Comparison of ENCODE assay signal across 8 mouse cellular contexts in the genomic region with DNA sequence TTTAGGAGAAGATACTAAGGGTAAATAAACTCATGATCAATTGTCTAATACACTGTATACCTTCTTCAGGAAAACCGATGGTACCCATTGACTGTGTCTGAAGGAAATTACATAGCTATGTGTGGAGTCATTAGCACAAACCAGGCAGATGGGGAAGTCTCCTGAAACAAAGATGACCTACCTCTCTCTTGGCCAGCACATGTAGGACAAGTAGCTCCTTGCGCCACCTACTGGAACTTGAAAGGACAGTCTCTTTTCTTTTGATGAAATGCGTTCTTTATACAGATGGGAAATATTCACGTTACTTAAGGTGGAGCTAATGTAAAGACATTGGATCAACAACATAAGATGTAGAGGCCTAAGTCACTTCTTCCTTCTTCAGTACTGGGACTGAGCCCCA. TPM values are rescaled to one million over a fixed set of nuclear protein-coding genes. Genes with fewer than 3 reads are reported as not detected.
DNase-seq lines count a peak whose midpoint lies in the region; ATAC-seq and TF ChIP-seq lines count a peak whose summit lies in the region.

No protein-coding gene starts in this region.

- no peak for ATAC-seq in midbrain, embryonic 15.5 days (replicated peaks)
- ATAC-seq in granulocyte monocyte progenitor cell, adult 5-6 weeks (replicated peaks; ENCODE audit: poor library complexity, severe bottlenecking), result peak; percentile 93
- ATAC-seq in lung, embryonic 14.5 days (ENCODE audit: insufficient read depth), result peak; percentile 49

- H3K27ac ChIP-seq in midbrain, embryonic 10.5 days (replicated peaks), result no peak overlapping the region
- H3K27ac ChIP-seq in midbrain, embryonic 15.5 days, result no peak overlapping the region
- no peak overlapping the region for H3K27ac ChIP-seq in lung, embryonic 14.5 days (ENCODE audit: low read depth)

- peak; percentile 86 for TF ChIP-seq CTCF in lung, embryonic 14.5 days (IDR thresholded peaks at IDR 0.05; ENCODE audit: low read depth)

- DNase-seq in adrenal gland, adult 2 months, result peak; percentile 38
- DNase-seq in adrenal gland, adult 8-10 months, result no peak
- peak; percentile 19 for DNase-seq in midbrain, embryonic 10.5 days (ENCODE audit: low spot score)
- peak; percentile 65 to 70 for DNase-seq in cerebellum, adult 18-20 months
- peak; percentile 92 for DNase-seq in lung, embryonic 14.5 days
- DNase-seq in thymus, postnatal 14 days, result peak; percentile 59

- H3K36me3 ChIP-seq in midbrain, embryonic 10.5 days, result no peaks in the 10 kb centered on the region
- H3K36me3 ChIP-seq in midbrain, embryonic 15.5 days (replicated peaks), result no peaks in the 10 kb centered on the region
- no peaks in the 10 kb centered on the region for H3K36me3 ChIP-seq in lung, embryonic 14.5 days (ENCODE audit: insufficient read depth)

- H3K9ac ChIP-seq in midbrain, embryonic 15.5 days, result no peak overlapping the region
- H3K9ac ChIP-seq in lung, embryonic 14.5 days, result no peak overlapping the region

- H3K4me1 ChIP-seq in midbrain, embryonic 10.5 days, result peaks cover 11% of the 10 kb centered on the region
- H3K4me1 ChIP-seq in midbrain, embryonic 15.5 days, result peaks cover 5% of the 10 kb centered on the region; the same call in 1 of the 2 replicates
- no peaks in the 10 kb centered on the region for H3K4me1 ChIP-seq in lung, embryonic 14.5 days (ENCODE audit: insufficient read depth)

- 10% methylated on average over 4 of the region's 4 CpGs for WGBS in midbrain, embryonic 10.5 days
- WGBS in midbrain, embryonic 15.5 days, result 9% methylated on average over 4 of the region's 4 CpGs
- 9% methylated on average over 4 of the region's 4 CpGs for WGBS in lung, embryonic 14.5 days

- no peaks in the 10 kb centered on the region for H3K9me3 ChIP-seq in midbrain, embryonic 10.5 days (replicated peaks)
- H3K9me3 ChIP-seq in midbrain, embryonic 15.5 days, result no peaks in the 10 kb centered on the region
- H3K9me3 ChIP-seq in lung, embryonic 14.5 days (ENCODE audit: low read depth, low read length), result no peaks in the 10 kb centered on the region

- H3K27me3 ChIP-seq in midbrain, embryonic 10.5 days (ENCODE audit: low read depth, poor library complexity, severe bottlenecking), result peaks cover 17% of the 10 kb centered on the region; the same call in 1 of the 2 replicates
- H3K27me3 ChIP-seq in midbrain, embryonic 15.5 days (replicated peaks), result no peaks in the 10 kb centered on the region
- H3K27me3 ChIP-seq in lung, embryonic 14.5 days (ENCODE audit: insufficient read depth, low read length), result no peaks in the 10 kb centered on the region

- no peak overlapping the region for H3K4me3 ChIP-seq in midbrain, embryonic 10.5 days
- no peak overlapping the region for H3K4me3 ChIP-seq in midbrain, embryonic 15.5 days
- H3K4me3 ChIP-seq in lung, embryonic 14.5 days (ENCODE audit: low read depth, low read length), result no peak overlapping the region

- no peak overlapping the region for H3K4me2 ChIP-seq in midbrain, embryonic 15.5 days
- H3K4me2 ChIP-seq in lung, embryonic 14.5 days, result no peak overlapping the region

RNA-seq across cellular contexts. Expression of a gene that starts 7.0 kb away (rescaled TPM):
- 100 to 1,000 TPM; 252 to 306 TPM for total RNA-seq in adrenal gland, adult 2 months (2021)
- 3.9 and 6.2 TPM in 2 replicates for polyA plus RNA-seq in adrenal gland, adult 2 months (2012; rRNA removed)
- total RNA-seq in adrenal gland, adult 8-10 months (2022), result 100 to 1,000 TPM; 240 to 306 (median 275) TPM
- 659 and 790 TPM in 2 replicates for polyA plus RNA-seq in midbrain, embryonic 10.5 days (2016; fragmentation: Nextera tagmentation; extraction: Ambion mirVana)
- 179 and 197 TPM in 2 replicates for polyA plus RNA-seq in midbrain, embryonic 15.5 days (2015; fragmentation: Nextera tagmentation; extraction: Ambion mirVana)
- 960 and 1,103 TPM in 2 replicates for total RNA-seq in granulocyte monocyte progenitor cell, adult 5-6 weeks (2014; fragmentation: Nextera tagmentation)
- 140 and 187 TPM in 2 replicates for total RNA-seq in granulocyte monocyte progenitor cell, adult 5-6 weeks (2017)
- 656 and 719 TPM in 2 replicates for polyA plus RNA-seq in lung, embryonic 14.5 days (2014; fragmentation: Nextera tagmentation; extraction: Ambion mirVana)

RNA-seq across cellular contexts. Expression of a gene that starts 19.3 kb away (rescaled TPM):
- total RNA-seq in adrenal gland, adult 2 months (2021), result 10 to 100 TPM; 14.6 to 19.4 TPM
- 3.2 and 3.9 TPM in 2 replicates for polyA plus RNA-seq in adrenal gland, adult 2 months (2012; rRNA removed)
- 10 to 100 TPM; 15.3 to 30.9 (median 23.9) TPM for total RNA-seq in adrenal gland, adult 8-10 months (2022)
- polyA plus RNA-seq in midbrain, embryonic 10.5 days (2016; fragmentation: Nextera tagmentation; extraction: Ambion mirVana), result 26.7 and 32.1 TPM in 2 replicates
- polyA plus RNA-seq in midbrain, embryonic 15.5 days (2015; fragmentation: Nextera tagmentation; extraction: Ambion mirVana), result 28.5 and 29.0 TPM in 2 replicates
- 37.5 and 39.6 TPM in 2 replicates for total RNA-seq in granulocyte monocyte progenitor cell, adult 5-6 weeks (2014; fragmentation: Nextera tagmentation)
- total RNA-seq in granulocyte monocyte progenitor cell, adult 5-6 weeks (2017), result 75.2 and 76.0 TPM in 2 replicates
- polyA plus RNA-seq in lung, embryonic 14.5 days (2014; fragmentation: Nextera tagmentation; extraction: Ambion mirVana), result 29.9 and 35.0 TPM in 2 replicates

RNA-seq across cellular contexts. Expression of a gene that starts 36.4 kb away (rescaled TPM):
- total RNA-seq in adrenal gland, adult 2 months (2021), result 10 to 100 TPM; 15.7 to 19.1 TPM
- 23.6 and 32.2 TPM in 2 replicates for polyA plus RNA-seq in adrenal gland, adult 2 months (2012; rRNA removed)
- 10 to 100 TPM; 15.8 to 19.2 (median 17.8) TPM for total RNA-seq in adrenal gland, adult 8-10 months (2022)
- 8.2 and 9.6 TPM in 2 replicates for polyA plus RNA-seq in midbrain, embryonic 10.5 days (2016; fragmentation: Nextera tagmentation; extraction: Ambion mirVana)
- polyA plus RNA-seq in midbrain, embryonic 15.5 days (2015; fragmentation: Nextera tagmentation; extraction: Ambion mirVana), result 10.8 and 11.2 TPM in 2 replicates
- 22.4 and 29.4 TPM in 2 replicates for total RNA-seq in granulocyte monocyte progenitor cell, adult 5-6 weeks (2014; fragmentation: Nextera tagmentation)
- 31.9 and 38.7 TPM in 2 replicates for total RNA-seq in granulocyte monocyte progenitor cell, adult 5-6 weeks (2017)
- polyA plus RNA-seq in lung, embryonic 14.5 days (2014; fragmentation: Nextera tagmentation; extraction: Ambion mirVana), result 8.7 and 9.8 TPM in 2 replicates

Comparison
In these comparisons a context has a peak if more than half of its experiments do, and no peak if none do; other contexts are left out.
1. RNA of a gene that starts 7.0 kb away (polyA plus RNA-seq): 659 to 790 TPM in midbrain, embryonic 10.5 days, 656 to 719 TPM in lung, embryonic 14.5 days and 179 to 197 TPM in midbrain, embryonic 15.5 days; 3.9 to 6.2 TPM in adrenal gland, adult 2 months; every median in the first group is over 10 times any median in the second.